Mouse (Mus musculus) neutrophil, adult 65 days (primary cell): ENCODE results near the gene Slc1a1. TPM values are rescaled to one million over a fixed set of nuclear protein-coding genes. Genes with fewer than 3 reads are reported as not detected.

Experiments used
- total RNA-seq: library from RNA; stranded (reverse); gene quantifications from 2 replicates; pipeline ENCODE4 v1.2.4, GENCODE M21; 2023

The Slc1a1 gene
- not detected in 2 replicates for total RNA-seq

GRCm38 (mm10) chr19:28834798-28835499 lies at the start of gene Slc1a1:
Slc1a1 (plus strand) TSS chr19:28835049.

Other genes starting within 250 kb of the Slc1a1 start
- 5.9 and 7.5 TPM in 2 replicates for gene Glis3, start 155.0 kb upstream of the Slc1a1 start, total RNA-seq
- gene Plpp6, start 128.9 kb downstream of the Slc1a1 start, total RNA-seq: 8.6 and 8.7 TPM in 2 replicates
- gene 4430402I18Rik, start 132.8 kb downstream of the Slc1a1 start, total RNA-seq: not detected in 2 replicates
- 26.2 and 39.7 TPM in 2 replicates for gene Cdc37l1, start 155.3 kb downstream of the Slc1a1 start, total RNA-seq
- gene Ak3, start 212.9 kb downstream of the Slc1a1 start, total RNA-seq: 8.7 and 9.0 TPM in 2 replicates